Mouse (Mus musculus) testis, adult 2 months (tissue): Measurements from ENCODE around the gene Mtm1. TPM values are rescaled to one million over a fixed set of nuclear protein-coding genes. Genes with fewer than 3 reads are reported as not detected.

Source experiments
- H3K27ac ChIP-seq: fragments of 200-500 bp; 2 replicates; pipeline ENCODE4 v1.5.1; 2012; ENCODE audit warnings: low read depth, low read length; ENCODE audit not compliant: control insufficient read depth, insufficient read depth
- H3K27me3 ChIP-seq: fragments of 200-500 bp; 2 replicates; pipeline ENCODE4 v1.6.1; 2012; ENCODE audit warnings: mild to moderate bottlenecking, low read length, moderate library complexity; ENCODE audit not compliant: control insufficient read depth, insufficient read depth
- H3K36me3 ChIP-seq: fragments of 200-500 bp; 2 replicates; pipeline ENCODE4 v1.6.1; 2012; ENCODE audit warnings: mild to moderate bottlenecking, low read length; ENCODE audit not compliant: control insufficient read depth, insufficient read depth
- H3K4me1 ChIP-seq: fragments of 200-500 bp; 2 replicates; pipeline ENCODE4 v1.6.1; 2012; ENCODE audit warnings: low read length; ENCODE audit not compliant: control insufficient read depth, insufficient read depth
- H3K4me3 ChIP-seq: fragments of 200-500 bp; 2 replicates; pipeline ENCODE4 v1.5.1; 2012; ENCODE audit warnings: low read depth, mild to moderate bottlenecking, low read length, moderate library complexity, mixed read lengths; ENCODE audit not compliant: control insufficient read depth
- CTCF ChIP-seq: fragments of 200-500 bp; IDR thresholded peaks from 2 replicates; pipeline ENCODE4 v1.5.1; 2012; ENCODE audit warnings: low read depth, mild to moderate bottlenecking, inconsistent platforms, low read length, moderate library complexity; ENCODE audit not compliant: control insufficient read depth, insufficient read depth, insufficient replicate concordance
- POLR2A ChIP-seq: fragments of 200-500 bp; IDR thresholded peaks from 2 replicates; pipeline ENCODE4 v1.6.1; 2012; ENCODE audit warnings: low read depth, mild to moderate bottlenecking, inconsistent platforms, low read length, moderate library complexity; ENCODE audit not compliant: control insufficient read depth
- polyA plus RNA-seq: library from polyadenylated mRNA; depleted of rRNA; stranded (reverse); fragments of >200 nt; gene quantifications from 2 replicates; pipeline ENCODE4 v1.2.3, GENCODE M21; 2012; rRNA removed

The Mtm1 gene
- polyA plus RNA-seq, 1 experiment: 3.9 TPM

DNA sequence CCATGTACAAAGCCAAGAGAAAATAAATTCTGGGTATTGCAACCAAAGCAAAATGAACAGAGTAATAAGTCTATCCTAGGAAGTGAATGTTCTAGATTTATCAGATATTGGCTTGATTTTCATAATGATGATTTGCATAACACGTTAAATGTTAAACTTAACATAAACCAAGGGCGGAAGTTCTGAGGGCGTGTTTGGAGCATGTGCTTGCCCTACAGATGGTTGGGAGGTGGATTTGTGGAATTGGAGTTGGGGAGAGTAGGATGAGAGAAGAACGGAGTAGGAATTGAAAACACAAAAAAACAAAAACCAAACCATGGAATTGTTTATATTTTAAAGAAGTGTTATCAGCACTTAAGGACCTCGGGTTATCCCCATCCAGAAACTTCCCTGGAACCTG lies 153.5 kb downstream of the Mtm1 start:
- Histone ChIP-seq H3K36me3 (no peaks in the 10 kb centered on the region), H3K27me3 (no peaks in the 10 kb centered on the region), H3K4me1 (no peaks in the 10 kb centered on the region), H3K27ac (no peak overlapping the region), H3K4me3 (peak overlapping the region; percentile 83; the same call in 1 of the 2 replicates)
- no peak for TF ChIP-seq POLR2A
- no peak for TF ChIP-seq CTCF

DNA sequence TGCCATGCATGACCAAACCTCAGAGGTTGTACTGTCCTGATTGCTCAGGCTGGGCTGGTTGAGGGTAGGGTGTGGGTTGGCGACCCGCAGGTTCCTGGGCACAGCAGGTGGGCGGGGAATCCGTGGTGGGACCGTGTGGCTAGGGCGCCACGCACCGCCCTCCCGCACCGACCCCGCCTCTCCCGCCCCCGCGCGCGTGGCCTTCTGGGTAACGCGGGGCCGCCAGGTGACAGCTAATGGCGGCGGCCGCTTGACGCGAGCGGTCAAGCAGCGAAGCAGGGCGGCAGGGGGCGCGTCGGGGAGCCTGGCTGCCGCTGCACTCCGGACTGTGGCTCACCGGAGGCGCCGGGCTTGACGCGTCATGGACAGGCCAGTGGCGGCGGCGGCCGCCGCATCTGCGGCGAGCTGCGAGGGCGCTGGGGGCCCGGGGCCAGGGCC lies 154.0 kb downstream of the Mtm1 start, which contains the start of gene Mtmr1:
TSS of gene Mtmr1 (plus strand) at position 207 of the 438 bp plus-strand sequence.
- peak within 1 kb of the TSS; percentile 1; the same call in 1 of the 2 replicates for H3K27ac ChIP-seq
- peak within 1 kb of the TSS; percentile 83 for H3K4me3 ChIP-seq
- no peaks in the 10 kb centered on the region for H3K27me3 ChIP-seq
- H3K4me1 ChIP-seq: no peaks in the 10 kb centered on the region
- TF ChIP-seq POLR2A: no peak
- no peak for TF ChIP-seq CTCF
- no peaks in the 10 kb centered on the region for H3K36me3 ChIP-seq

DNA sequence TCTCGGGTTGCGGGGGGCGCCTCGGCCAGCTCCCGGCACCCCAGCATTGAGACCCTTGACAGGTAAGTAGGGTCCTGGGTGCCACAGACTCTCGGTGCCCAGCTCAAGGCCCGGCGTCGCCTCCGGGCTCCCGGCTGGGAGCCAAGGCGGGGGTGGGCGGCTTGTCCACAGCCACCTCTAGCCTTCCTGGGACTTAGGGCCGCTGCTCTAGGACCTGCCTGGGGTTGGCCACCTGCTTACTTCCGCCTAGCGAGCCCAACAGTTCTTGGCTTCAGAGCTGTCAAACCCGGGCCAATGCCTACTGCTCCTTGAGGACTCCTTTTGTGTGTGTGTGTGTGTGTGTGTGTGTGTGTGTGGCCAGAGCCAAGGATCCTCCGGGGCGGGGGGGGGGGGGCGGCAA lies 154.4 kb downstream of the Mtm1 start:
- Histone ChIP-seq H3K4me3 (peak overlapping the region; percentile 83), H3K27me3 (no peaks in the 10 kb centered on the region), H3K4me1 (no peaks in the 10 kb centered on the region), H3K36me3 (no peaks in the 10 kb centered on the region), H3K27ac (peak overlapping the region; percentile 1; the same call in 1 of the 2 replicates)
- TF ChIP-seq CTCF: no peak
- no peak for TF ChIP-seq POLR2A

Other genes starting within 250 kb of the Mtm1 start
- 3.4 and 4.2 TPM in 2 replicates for gene Mamld1, start 160.5 kb upstream of the Mtm1 start, polyA plus RNA-seq
- 4.1 and 5.3 TPM in 2 replicates for gene Mtmr1, start 154.0 kb downstream of the Mtm1 start, polyA plus RNA-seq